ENCODE assay signal across 13 mouse cellular contexts in genomic region chr13:43208914-43209439, GRCm38 (mm10). TPM values are rescaled to one million over a fixed set of nuclear protein-coding genes. Genes with fewer than 3 reads are reported as not detected.
DNase-seq lines count a peak whose midpoint lies in the region; ATAC-seq and TF ChIP-seq lines count a peak whose summit lies in the region.
"Had no signal": no experiment of that assay in that cellular context is flagged by ENCODE, and none has a peak within 500 bp of the region (broad histone marks: within the 10 kb centered on the region; RNA-seq: fewer than 3 reads in every experiment).

No protein-coding gene starts in this region.

- TF ChIP-seq POLR2A in MEL (IDR thresholded peaks at IDR 0.05; ENCODE audit: control insufficient read depth in 1 of 2, insufficient read depth in 1 of 2, low read depth in 1 of 2, low read length in 2 of 2, poor library complexity in 1 of 2), result no peak

- no peaks in the 10 kb centered on the region for H3K79me2 ChIP-seq in MEL (ENCODE audit: control insufficient read depth, insufficient read depth, low read length, poor library complexity)

- no peaks in the 10 kb centered on the region for H3K9me3 ChIP-seq in heart, embryonic 16.5 days (replicated peaks; ENCODE audit: control insufficient read depth, low read length)
- no peaks in the 10 kb centered on the region for H3K9me3 ChIP-seq in MEL (replicated peaks; ENCODE audit: insufficient read depth, low read length)
- H3K9me3 ChIP-seq in liver, embryonic 16.5 days (replicated peaks; ENCODE audit: control insufficient read depth, low read length), result no peaks in the 10 kb centered on the region
- H3K9me3 ChIP-seq in intestine, embryonic 15.5 days, result no peaks in the 10 kb centered on the region
- H3K9me3 ChIP-seq: hindbrain, embryonic 10.5 days; neural tube, embryonic 12.5 days had no signal

- 0 out of 2 replicates have a peak overlapping the region, but pooled peaks have one; percentile 13 for H3K4me2 ChIP-seq in heart, embryonic 16.5 days (ENCODE audit: low read depth, low read length)
- H3K4me2 ChIP-seq in liver, embryonic 16.5 days (ENCODE audit: low read depth, low read length), result peak overlapping the region; percentile 41; the same call in 1 of the 2 replicates
- no peak overlapping the region for H3K4me2 ChIP-seq in intestine, embryonic 15.5 days (replicated peaks)
- H3K4me2 ChIP-seq: lung, embryonic 14.5 days; neural tube, embryonic 12.5 days had no signal

- no peak for DNase-seq in heart, adult 8-10 months (ENCODE audit: low spot score)
- DNase-seq in 416B (ENCODE audit: low read depth) (peak; percentile 85), MEL (ENCODE audit: low read depth, low spot score) (peak; percentile 62)
- no peak for DNase-seq in frontal cortex, postnatal 25 days (ENCODE audit: low spot score in 2 of 2)
- DNase-seq in kidney, adult 11 months, result no peak
- DNase-seq: adrenal gland, postnatal 25 days; lung, embryonic 14.5 days had no signal

- H3K27me3 ChIP-seq in heart, embryonic 16.5 days (ENCODE audit: control insufficient read depth, insufficient read depth, low read length), result no peaks in the 10 kb centered on the region
- H3K27me3 ChIP-seq in MEL (ENCODE audit: control insufficient read depth in 1 of 2, insufficient read depth in 2 of 2, low read length in 2 of 2), result no peaks in the 10 kb centered on the region
- no peaks in the 10 kb centered on the region for H3K27me3 ChIP-seq in liver, embryonic 16.5 days (ENCODE audit: control insufficient read depth, insufficient read depth, low read depth, low read length)
- H3K27me3 ChIP-seq in intestine, embryonic 15.5 days (replicated peaks), result no peaks in the 10 kb centered on the region
- H3K27me3 ChIP-seq: neural tube, embryonic 12.5 days had no signal

- peaks cover 21% of the 10 kb centered on the region for H3K4me1 ChIP-seq in heart, embryonic 16.5 days (ENCODE audit: control insufficient read depth, insufficient read depth, low read length)
- peaks cover 10 to 30% of the 10 kb centered on the region in 2 experiments for H3K4me1 ChIP-seq in MEL (ENCODE audit: control insufficient read depth in 1 of 2, insufficient read depth in 2 of 2, low read length in 2 of 2)
- peaks cover 35% of the 10 kb centered on the region for H3K4me1 ChIP-seq in liver, embryonic 16.5 days (ENCODE audit: control insufficient read depth, low read depth, low read length)
- H3K4me1 ChIP-seq in intestine, embryonic 15.5 days (replicated peaks), result 0 out of 2 replicates have a peak, but pooled peaks cover 3% of the 10 kb centered on the region

- H3K27ac ChIP-seq in heart, embryonic 16.5 days (ENCODE audit: low read length), result peak overlapping the region; percentile 23; the same call in 1 of the 2 replicates
- H3K27ac ChIP-seq in MEL (ENCODE audit: control insufficient read depth, low read depth, low read length), result peak overlapping the region; percentile 39; the same call in 1 of the 2 replicates
- peak overlapping the region; percentile 77 for H3K27ac ChIP-seq in liver, embryonic 16.5 days (ENCODE audit: low read length)
- H3K27ac ChIP-seq in intestine, embryonic 15.5 days, result no peak overlapping the region
- H3K27ac ChIP-seq: hindbrain, embryonic 10.5 days; neural tube, embryonic 12.5 days had no signal

- no peak for TF ChIP-seq CTCF in MEL (IDR thresholded peaks at IDR 0.05 in 2 of 3, conservative IDR thresholded peaks at IDR 0.05 in 1 of 3; ENCODE audit: control insufficient read depth in 1 of 3, insufficient read depth in 1 of 3, low read depth in 2 of 3, low read length in 3 of 3, poor library complexity in 1 of 3, severe bottlenecking in 1 of 3)

- ATAC-seq in heart, embryonic 16.5 days (replicated peaks; ENCODE audit: extremely low read depth, insufficient read depth, low FRiP score), result no peak
- ATAC-seq in liver, embryonic 16.5 days (ENCODE audit: low read depth), result peak; percentile 70
- no peak for ATAC-seq in intestine, embryonic 15.5 days
- ATAC-seq: forebrain, embryonic 16.5 days had no signal

- peak; percentile 70 to 88 for TF ChIP-seq EP300 in MEL (IDR thresholded peaks at IDR 0.05; ENCODE audit: low read depth in 1 of 2, low read length in 2 of 2)

- H3K9ac ChIP-seq in heart, embryonic 16.5 days (ENCODE audit: low read length), result no peak overlapping the region
- H3K9ac ChIP-seq in MEL (ENCODE audit: control insufficient read depth, low read depth, low read length, poor library complexity, severe bottlenecking), result no peak overlapping the region
- H3K9ac ChIP-seq in liver, embryonic 16.5 days (ENCODE audit: low read depth, low read length), result peak overlapping the region; percentile 19; the same call in 1 of the 2 replicates
- H3K9ac ChIP-seq in intestine, embryonic 15.5 days, result no peak overlapping the region
- H3K9ac ChIP-seq: lung, embryonic 14.5 days; neural tube, embryonic 12.5 days had no signal

- no peaks in the 10 kb centered on the region for H3K36me3 ChIP-seq in heart, embryonic 16.5 days (ENCODE audit: control insufficient read depth, insufficient read depth)
- peaks cover 0 to 14% of the 10 kb centered on the region in 2 experiments; a peak in 2 of 4 replicates for H3K36me3 ChIP-seq in MEL (ENCODE audit: control insufficient read depth in 1 of 2, insufficient read depth in 2 of 2, low read length in 2 of 2)
- H3K36me3 ChIP-seq in liver, embryonic 16.5 days (ENCODE audit: control insufficient read depth, insufficient read depth), result no peaks in the 10 kb centered on the region
- no peaks in the 10 kb centered on the region for H3K36me3 ChIP-seq in intestine, embryonic 15.5 days
- H3K36me3 ChIP-seq: hindbrain, embryonic 10.5 days; neural tube, embryonic 12.5 days had no signal

- 48% methylated on average over 16 of the region's 16 CpGs for WGBS in heart, embryonic 16.5 days
- WGBS in liver, embryonic 16.5 days (ENCODE audit: insufficient replicate concordance), result 15% methylated on average over 16 of the region's 16 CpGs
- 50% methylated on average over 16 of the region's 16 CpGs for WGBS in intestine, embryonic 15.5 days

- no peak for TF ChIP-seq RAD21 in MEL (IDR thresholded peaks at IDR 0.05; ENCODE audit: low read depth, low read length)

- H3K4me3 ChIP-seq in heart, embryonic 16.5 days (ENCODE audit: low read length), result no peak overlapping the region
- H3K4me3 ChIP-seq in MEL (ENCODE audit: control insufficient read depth in 1 of 2, insufficient read depth in 1 of 2, low read depth in 2 of 2, low read length in 2 of 2), result peak overlapping the region; percentile 0 to 12; a peak in 2 of 4 replicates
- no peak overlapping the region for H3K4me3 ChIP-seq in liver, embryonic 16.5 days (ENCODE audit: low read depth, low read length)
- H3K4me3 ChIP-seq in intestine, embryonic 15.5 days (replicated peaks), result no peak overlapping the region
- H3K4me3 ChIP-seq: hindbrain, embryonic 10.5 days; neural tube, embryonic 12.5 days had no signal

TF ChIP-seq in MEL, 35 proteins besides CTCF, POLR2A, EP300 and RAD21 (continues in another document):
- TF ChIP-seq POLR2AphosphoS2 (IDR thresholded peaks at IDR 0.05; ENCODE audit: low read length), result no peak
- TF ChIP-seq SIN3A (IDR thresholded peaks at IDR 0.05; ENCODE audit: low read length), result no peak
- no peak for TF ChIP-seq POLR2AphosphoS5 (IDR thresholded peaks at IDR 0.05; ENCODE audit: borderline replicate concordance, low read depth, low read length)
- no peak for TF ChIP-seq CHD1 (IDR thresholded peaks at IDR 0.05; ENCODE audit: low read depth, low read length)
- peak; percentile 69 for TF ChIP-seq TAL1 (IDR thresholded peaks at IDR 0.05; ENCODE audit: low read length)
- TF ChIP-seq GATA1 (IDR thresholded peaks at IDR 0.05; ENCODE audit: low read depth, low read length), result peak; percentile 73
- no peak for TF ChIP-seq CHD2 (IDR thresholded peaks at IDR 0.05; ENCODE audit: low read length)
- TF ChIP-seq ELF1 (IDR thresholded peaks at IDR 0.05; ENCODE audit: low read depth, low read length), result no peak
- TF ChIP-seq GABPA (IDR thresholded peaks at IDR 0.05; ENCODE audit: low read depth, low read length), result no peak
- TF ChIP-seq MAZ (IDR thresholded peaks at IDR 0.05; ENCODE audit: low read depth, low read length), result no peak
- no peak for TF ChIP-seq MEF2A (IDR thresholded peaks at IDR 0.05; ENCODE audit: extremely low read depth, insufficient replicate concordance, low read depth, low read length, poor library complexity, severe bottlenecking)
- TF ChIP-seq MAX (IDR thresholded peaks at IDR 0.05; ENCODE audit: low read length), result peak; percentile 39; the same call in 1 of the 2 replicates
- TF ChIP-seq USF2 (IDR thresholded peaks at IDR 0.05; ENCODE audit: borderline replicate concordance in 1 of 2, insufficient read depth in 1 of 2, low read depth in 1 of 2, low read length in 2 of 2), result no peak
- peak; percentile 36; the same call in 1 of the 2 replicates for TF ChIP-seq BHLHE40 (IDR thresholded peaks at IDR 0.05; ENCODE audit: borderline replicate concordance, low read depth, low read length)
- peak; percentile 60; the same call in 1 of the 2 replicates for TF ChIP-seq MYB (IDR thresholded peaks at IDR 0.05; ENCODE audit: low read depth, low read length)
- no peak for TF ChIP-seq JUND (IDR thresholded peaks at IDR 0.05; ENCODE audit: low read depth, low read length)
- peak; percentile 55 for TF ChIP-seq RCOR1 (IDR thresholded peaks at IDR 0.05; ENCODE audit: low read depth, low read length)
- no peak for TF ChIP-seq HCFC1 (IDR thresholded peaks at IDR 0.05; ENCODE audit: low read depth, low read length)
- TF ChIP-seq TCF12 (IDR thresholded peaks at IDR 0.05; ENCODE audit: low read depth, low read length), result peak; percentile 91
- peak; percentile 33; the same call in 1 of the 2 replicates for TF ChIP-seq MAFK (IDR thresholded peaks at IDR 0.05; ENCODE audit: borderline replicate concordance, low read depth, low read length)
- no peak for TF ChIP-seq SMC3 (IDR thresholded peaks at IDR 0.05; ENCODE audit: low read depth, low read length)
- TF ChIP-seq NRF1 (IDR thresholded peaks at IDR 0.05; ENCODE audit: insufficient read depth, low read depth, low read length, poor library complexity, severe bottlenecking), result no peak
- TF ChIP-seq KAT2A (conservative IDR thresholded peaks at IDR 0.05; ENCODE audit: low read depth, low read length), result no peak; the same call in 1 of the 2 replicates
- TF ChIP-seq ETS1 (IDR thresholded peaks at IDR 0.05; ENCODE audit: low read depth, low read length), result peak; percentile 77
- TF ChIP-seq ZKSCAN1 (IDR thresholded peaks at IDR 0.05; ENCODE audit: low read depth, low read length), result no peak

RNA-seq across cellular contexts. Expression of gene Tbc1d7, which starts 37.7 kb away (rescaled TPM):
- polyA plus RNA-seq in heart, embryonic 16.5 days (2015; fragmentation: Nextera tagmentation; extraction: Ambion mirVana), result 57.7 and 57.8 TPM in 2 replicates
- total RNA-seq in heart, adult 8-10 months (2022), result 10 to 100 TPM; 30.4 to 34.8 (median 33.0) TPM
- 11.6 and 12.0 TPM in 2 replicates for total RNA-seq in MEL (2012; rRNA removed)
- polyA plus RNA-seq in MEL (2012; ENCODE audit: insufficient read depth in 1 of 2, insufficient read length in 2 of 2, low read depth in 1 of 2, low replicate concordance in 2 of 2, missing spikeins in 1 of 2), result 10 to 100 TPM in 1 of 2 experiments, not detected in 1; 29.4 TPM
- 10.4 TPM in 2 replicates for polyA plus RNA-seq in liver, embryonic 16.5 days (2015; fragmentation: Nextera tagmentation; extraction: Ambion mirVana)
- polyA plus RNA-seq in intestine, embryonic 15.5 days (2015; fragmentation: Nextera tagmentation; extraction: Ambion mirVana), result 33.4 and 34.2 TPM in 2 replicates

Comparison
In these comparisons a context has a peak if more than half of its experiments do, and no peak if none do; other contexts are left out.
1. H3K4me3 ChIP-seq: peak in MEL (2 of 2); none in heart, embryonic 16.5 days (single experiment), liver, embryonic 16.5 days (single experiment) and intestine, embryonic 15.5 days (single experiment).
2. DNase-seq: peak in 416B (single experiment) and MEL (single experiment); none in heart, adult 8-10 months (single experiment), frontal cortex, postnatal 25 days (0 of 2) and kidney, adult 11 months (single experiment).